Mouse (Mus musculus) erythroblast, embryonic 14.5 days (primary cell): ENCODE measurements around the gene Tubb1. TPM values are rescaled to one million over a fixed set of nuclear protein-coding genes. Genes with fewer than 3 reads are reported as not detected.

Experiments used
- H3K27me3 ChIP-seq: 2 replicates; pipeline ENCODE4 v1.6.1; 2012; ENCODE audit warnings: inconsistent platforms; ENCODE audit not compliant: control insufficient read depth
- H3K36me3 ChIP-seq: 2 replicates; pipeline ENCODE4 v1.6.1; 2012; ENCODE audit warnings: mild to moderate bottlenecking, inconsistent platforms; ENCODE audit not compliant: control insufficient read depth
- H3K4me1 ChIP-seq: 2 replicates; pipeline ENCODE4 v1.6.1; 2012; ENCODE audit warnings: inconsistent platforms; ENCODE audit not compliant: control insufficient read depth
- H3K4me3 ChIP-seq: replicated peaks from 2 replicates; pipeline ENCODE3; 2012; ENCODE audit warnings: moderate library complexity, mild to moderate bottlenecking, inconsistent platforms
- H3K9me3 ChIP-seq: 2 replicates; pipeline ENCODE4 v1.6.1; 2012; ENCODE audit warnings: low read length, inconsistent platforms, mixed read lengths; ENCODE audit not compliant: control insufficient read depth
- GATA1 ChIP-seq: IDR thresholded peaks from 2 replicates; pipeline ENCODE4 v1.6.1; 2012; ENCODE audit warnings: low read length, inconsistent platforms, mixed read lengths
- TAL1 ChIP-seq: IDR thresholded peaks from 3 replicates; pipeline ENCODE4 v1.6.1; 2012; ENCODE audit warnings: low read length, inconsistent platforms, mixed read lengths
- polyA plus RNA-seq: library from polyadenylated mRNA; stranded (reverse); fragments of >175 nt; gene quantifications from 2 replicates; pipeline ENCODE4 v1.2.3, GENCODE M21; 2012

Tubb1 gene
- polyA plus RNA-seq, 1 experiment: 0.31 TPM

GRCm38 (mm10) chr2:174428996-174429591, 21.4 kb upstream of the Tubb1 start:
- no peaks in the 10 kb centered on the region for H3K27me3 ChIP-seq
- no peak overlapping the region for H3K4me3 ChIP-seq
- no peaks in the 10 kb centered on the region for H3K9me3 ChIP-seq
- H3K36me3 ChIP-seq: peaks cover 87% of the 10 kb centered on the region
- H3K4me1 ChIP-seq: peaks cover 3% of the 10 kb centered on the region
- TF ChIP-seq TAL1 (no peak), GATA1 (no peak)

GRCm38 (mm10) chr2:174434943-174435342, 15.6 kb upstream of the Tubb1 start:
- TF ChIP-seq TAL1 (no peak), GATA1 (no peak)
- Histone ChIP-seq H3K9me3 (no peaks in the 10 kb centered on the region), H3K4me1 (peaks cover 50% of the 10 kb centered on the region), H3K27me3 (no peaks in the 10 kb centered on the region), H3K36me3 (peaks cover 62% of the 10 kb centered on the region), H3K4me3 (no peak overlapping the region)

- no peaks in the 10 kb centered on the region for H3K27me3 ChIP-seq
- H3K4me1 ChIP-seq: peaks cover 53% of the 10 kb centered on the region
- TF ChIP-seq GATA1 (no peak), TAL1 (no peak)
- peaks cover 50% of the 10 kb centered on the region for H3K36me3 ChIP-seq
- H3K4me3 ChIP-seq: no peak overlapping the region
- no peaks in the 10 kb centered on the region for H3K9me3 ChIP-seq
Measured at GRCm38 (mm10) chr2:174436076-174436701, 14.3 kb upstream of the Tubb1 start.

- Histone ChIP-seq H3K36me3 (peaks cover 46% of the 10 kb centered on the region), H3K4me1 (peaks cover 56% of the 10 kb centered on the region), H3K9me3 (no peaks in the 10 kb centered on the region), H3K4me3 (no peak overlapping the region), H3K27me3 (no peaks in the 10 kb centered on the region; the same call in 1 of the 2 replicates)
- no peak for TF ChIP-seq TAL1
- TF ChIP-seq GATA1: no peak
Measured at GRCm38 (mm10) chr2:174436916-174437696, 13.4 kb upstream of the Tubb1 start.

- Histone ChIP-seq H3K4me3 (peak overlapping the region; percentile 76), H3K36me3 (peaks cover 42% of the 10 kb centered on the region), H3K27me3 (no peaks in the 10 kb centered on the region; the same call in 1 of the 2 replicates), H3K9me3 (no peaks in the 10 kb centered on the region), H3K4me1 (peaks cover 58% of the 10 kb centered on the region)
- TF ChIP-seq TAL1 (no peak), GATA1 (no peak)
Measured at GRCm38 (mm10) chr2:174437697-174437982, 12.9 kb upstream of the Tubb1 start.

- H3K4me1 ChIP-seq: peaks cover 58% of the 10 kb centered on the region
- no peaks in the 10 kb centered on the region for H3K9me3 ChIP-seq
- peaks cover 1% of the 10 kb centered on the region; the same call in 1 of the 2 replicates for H3K27me3 ChIP-seq
- peak overlapping the region; percentile 76 for H3K4me3 ChIP-seq
- TF ChIP-seq TAL1 (no peak), GATA1 (no peak)
- peaks cover 39% of the 10 kb centered on the region for H3K36me3 ChIP-seq
Measured at GRCm38 (mm10) chr2:174438181-174438580, 12.3 kb upstream of the Tubb1 start.

GRCm38 (mm10) chr2:174438737-174439449, 11.6 kb upstream of the Tubb1 start, which contains the start of gene Ctsz:
Gene Ctsz, minus strand, starts transcription at chr2:174439039.
- no peak for TF ChIP-seq GATA1
- no peak for TF ChIP-seq TAL1
- Histone ChIP-seq H3K27me3 (peaks cover 4% of the 10 kb centered on the region), H3K4me3 (peak within 1 kb of the TSS; percentile 76), H3K9me3 (no peaks in the 10 kb centered on the region), H3K36me3 (peaks cover 32% of the 10 kb centered on the region), H3K4me1 (peaks cover 57% of the 10 kb centered on the region)

- H3K4me1 ChIP-seq: peaks cover 58% of the 10 kb centered on the region
- peaks cover 28% of the 10 kb centered on the region for H3K36me3 ChIP-seq
- peaks cover 4% of the 10 kb centered on the region for H3K27me3 ChIP-seq
- no peaks in the 10 kb centered on the region for H3K9me3 ChIP-seq
- TF ChIP-seq TAL1: no peak
- TF ChIP-seq GATA1: no peak
- peak overlapping the region; percentile 76 for H3K4me3 ChIP-seq
Measured at GRCm38 (mm10) chr2:174439450-174439838, 11.1 kb upstream of the Tubb1 start.

GRCm38 (mm10) chr2:174439961-174440360, 10.5 kb upstream of the Tubb1 start:
- Histone ChIP-seq H3K4me3 (no peak overlapping the region), H3K36me3 (peaks cover 23% of the 10 kb centered on the region), H3K27me3 (peaks cover 4% of the 10 kb centered on the region), H3K9me3 (no peaks in the 10 kb centered on the region), H3K4me1 (peaks cover 54% of the 10 kb centered on the region)
- no peak for TF ChIP-seq TAL1
- TF ChIP-seq GATA1: no peak
